Mouse (Mus musculus) heart, postnatal 0 days (tissue): ENCODE measurements at regions not wholly inside any gene's neighbourhood (a gene's known extent, or its start where the extent isn't known, plus 50 kb on each side); places are given as distances from the start of the nearest gene placed in this dataset.

Experiments used
- CTCF ChIP-seq: IDR thresholded peaks from 2 replicates; pipeline ENCODE4 v1.5.1; 2016; ENCODE audit warnings: antibody characterized with exemption, control low read depth, low read depth
- EP300 ChIP-seq: IDR thresholded peaks from 2 replicates; pipeline ENCODE4 v1.6.1; 2016; ENCODE audit warnings: antibody characterized with exemption, low read depth

- no peak for TF ChIP-seq EP300
- TF ChIP-seq CTCF, result peak; percentile 73
These were observed 93.5 kb downstream of the Mat2b start for GRCm38 (mm10) chr11:40601572-40601909.
